Mouse (Mus musculus) MEL (cell line): ENCODE measurements around the gene Tmem234. TPM values are rescaled to one million over a fixed set of nuclear protein-coding genes. Genes with fewer than 3 reads are reported as not detected.

Source experiments
- DNase-seq: peaks from one replicate; pipeline ENCODE4 v3.0.0; 2011; ENCODE audit warnings: low read depth, low spot score
- H3K27ac ChIP-seq: 2 replicates; pipeline ENCODE4 v1.5.1; 2012; ENCODE audit warnings: low read depth, mild to moderate bottlenecking, control low read depth, low read length, moderate library complexity; ENCODE audit not compliant: control insufficient read depth
- H3K27me3 ChIP-seq, 2 experiments: fragments of 150-350 bp in 1 of 2; sonication (generic) in 1 of 2; 2 replicates each; pipeline ENCODE4 v1.6.1; 2012; ENCODE audit warnings: low read length in 2 of 2, mild to moderate bottlenecking in 2 of 2, improper control_type of control experiment in 1 of 2, moderate library complexity in 1 of 2; ENCODE audit not compliant: insufficient read depth in 2 of 2, control insufficient read depth in 1 of 2
- H3K36me3 ChIP-seq, 2 experiments: 2 replicates each; pipeline ENCODE4 v1.6.1; 2012 to 2014; ENCODE audit warnings: low read length in 2 of 2, improper control_type of control experiment in 1 of 2, inconsistent platforms in 1 of 2, mild to moderate bottlenecking in 1 of 2; ENCODE audit not compliant: insufficient read depth in 2 of 2, control insufficient read depth in 1 of 2
- H3K4me1 ChIP-seq, 2 experiments: fragments of 150-350 bp in 1 of 2; sonication (generic) in 1 of 2; 2 replicates each; pipeline ENCODE4 v1.6.1; 2012; ENCODE audit warnings: low read length in 2 of 2, improper control_type of control experiment in 1 of 2, mild to moderate bottlenecking in 1 of 2; ENCODE audit not compliant: insufficient read depth in 2 of 2, control insufficient read depth in 1 of 2
- H3K4me3 ChIP-seq, 2 experiments: fragments of 150-350 bp in 1 of 2; sonication (generic) in 1 of 2; 2 replicates each; pipeline ENCODE4 v1.5.1; 2012; ENCODE audit warnings: low read depth in 2 of 2, low read length in 2 of 2, mild to moderate bottlenecking in 2 of 2, moderate library complexity in 2 of 2, control low read depth in 1 of 2, improper control_type of control experiment in 1 of 2; ENCODE audit not compliant: control insufficient read depth in 1 of 2, insufficient read depth in 1 of 2
- H3K79me2 ChIP-seq: 2 replicates; pipeline ENCODE4 v1.6.1; 2012; ENCODE audit warnings: mild to moderate bottlenecking, low read length, moderate library complexity; ENCODE audit not compliant: control insufficient read depth, poor library complexity, insufficient read depth
- H3K9ac ChIP-seq: 2 replicates; pipeline ENCODE4 v1.6.1; 2012; ENCODE audit warnings: low read depth, mild to moderate bottlenecking, control low read depth, low read length, moderate library complexity; ENCODE audit not compliant: control insufficient read depth, poor library complexity, severe bottlenecking
- H3K9me3 ChIP-seq: fragments of 150-350 bp; sonication (generic); replicated peaks from 2 replicates; pipeline ENCODE4 v1.6.1; 2012; ENCODE audit warnings: mild to moderate bottlenecking, low read length, improper control_type of control experiment, moderate library complexity; ENCODE audit not compliant: insufficient read depth
- CHD1 ChIP-seq: IDR thresholded peaks from 2 replicates; pipeline ENCODE4 v1.6.1; 2012; ENCODE audit warnings: low read depth, mild to moderate bottlenecking, inconsistent platforms, low read length, improper control_type of control experiment
- EP300 ChIP-seq, 2 experiments: IDR thresholded peaks; 2 replicates each; pipeline ENCODE4 v1.6.1; 2011; ENCODE audit warnings: improper control_type of control experiment in 2 of 2, low read length in 2 of 2, low read depth in 1 of 2, mild to moderate bottlenecking in 1 of 2
- ETS1 ChIP-seq: IDR thresholded peaks from 2 replicates; pipeline ENCODE4 v1.6.1; 2012; ENCODE audit warnings: low read depth, mild to moderate bottlenecking, inconsistent platforms, low read length, improper control_type of control experiment, moderate library complexity
- GABPA ChIP-seq: IDR thresholded peaks from 2 replicates; pipeline ENCODE4 v1.6.1; 2012; ENCODE audit warnings: low read depth, mild to moderate bottlenecking, inconsistent platforms, low read length, improper control_type of control experiment, moderate library complexity
- GATA1 ChIP-seq: IDR thresholded peaks from 2 replicates; pipeline ENCODE4 v1.6.1; 2011; ENCODE audit warnings: low read depth, low read length, improper control_type of control experiment
- MAFK ChIP-seq: IDR thresholded peaks from 2 replicates; pipeline ENCODE4 v1.6.1; 2011; ENCODE audit warnings: low read depth, mild to moderate bottlenecking, low read length, improper control_type of control experiment, borderline replicate concordance
- MXI1 ChIP-seq: IDR thresholded peaks from 2 replicates; pipeline ENCODE4 v1.6.1; 2011; ENCODE audit warnings: mild to moderate bottlenecking, low read depth, low read length, improper control_type of control experiment
- NELFE ChIP-seq: IDR thresholded peaks from 2 replicates; pipeline ENCODE4 v1.6.1; 2011; ENCODE audit warnings: low read depth, low read length, improper control_type of control experiment
- RAD21 ChIP-seq: IDR thresholded peaks from 2 replicates; pipeline ENCODE4 v1.6.1; 2011; ENCODE audit warnings: mild to moderate bottlenecking, low read depth, low read length, improper control_type of control experiment
- SMC3 ChIP-seq: IDR thresholded peaks from 2 replicates; pipeline ENCODE4 v1.6.1; 2011; ENCODE audit warnings: low read depth, low read length, improper control_type of control experiment
- TCF12 ChIP-seq: IDR thresholded peaks from 2 replicates; pipeline ENCODE4 v1.6.1; 2014; ENCODE audit warnings: low read depth, mild to moderate bottlenecking, inconsistent platforms, low read length, improper control_type of control experiment, moderate library complexity
- polyA plus RNA-seq, 2 experiments: library from polyadenylated mRNA; stranded (reverse) in 1 of 2; unstranded in 1 of 2; fragments of >175 nt in 1 of 2; fragments of >200 nt in 1 of 2; gene quantifications; 2 replicates each; pipeline versions ENCODE4 v1.2.1 to v1.2.4; 2012; ENCODE audit warnings: low replicate concordance in 2 of 2, low read depth in 1 of 2; ENCODE audit not compliant: insufficient read length in 2 of 2, insufficient read depth in 1 of 2, missing spikeins in 1 of 2
- total RNA-seq: library from RNA; depleted of rRNA; stranded (reverse); fragments of 300-350 nt; gene quantifications from 2 replicates; pipeline ENCODE4 v1.2.3, GENCODE M21; 2012

Tmem234 gene
- total and polyA plus RNA-seq, 3 experiments, result 148 to 220 TPM; not detected in 1

GRCm38 (mm10) chr4:129648656-129649055 lies 48.2 kb downstream of the Tmem234 start:
- H3K27me3 ChIP-seq, result no peaks in the 10 kb centered on the region
- TF ChIP-seq GATA1 (no peak), EP300 (IDR thresholded peaks at IDR 0.05; ENCODE audit: low read depth in 1 of 2, low read length in 2 of 2) (no peak), MAFK (no peak), SMC3 (no peak), ETS1 (no peak)
- H3K9me3 ChIP-seq, result no peaks in the 10 kb centered on the region
- H3K4me3 ChIP-seq, result no peak overlapping the region
- H3K4me1 ChIP-seq, result no peaks in the 10 kb centered on the region
- DNase-seq, result no peak
- no peak overlapping the region for H3K27ac ChIP-seq
- H3K36me3 ChIP-seq, result peaks cover 0 to 14% of the 10 kb centered on the region in 2 experiments; a peak in 2 of 4 replicates
- H3K9ac ChIP-seq, result no peak overlapping the region
- H3K79me2 ChIP-seq, result no peaks in the 10 kb centered on the region

- H3K79me2 ChIP-seq, result no peaks in the 10 kb centered on the region
- H3K9me3 ChIP-seq, result no peaks in the 10 kb centered on the region
- H3K4me3 ChIP-seq, result no peak overlapping the region
- H3K27ac ChIP-seq, result no peak overlapping the region
- TF ChIP-seq NELFE (no peak), MXI1 (no peak), TCF12 (no peak), ETS1 (no peak), CHD1 (no peak), GATA1 (no peak)
- H3K4me1 ChIP-seq, result no peaks in the 10 kb centered on the region
- H3K27me3 ChIP-seq, result no peaks in the 10 kb centered on the region
- no peak overlapping the region for H3K9ac ChIP-seq
- no peak for DNase-seq
- peaks cover 0 to 14% of the 10 kb centered on the region in 2 experiments; a peak in 2 of 4 replicates for H3K36me3 ChIP-seq
These were observed 49.9 kb downstream of the Tmem234 start for GRCm38 (mm10) chr4:129650359-129650758.

- Histone ChIP-seq H3K27ac (no peak overlapping the region), H3K4me3 (no peak overlapping the region), H3K9me3 (no peaks in the 10 kb centered on the region), H3K27me3 (no peaks in the 10 kb centered on the region), H3K9ac (no peak overlapping the region), H3K4me1 (no peaks in the 10 kb centered on the region), H3K79me2 (no peaks in the 10 kb centered on the region), H3K36me3 (peaks cover 0 to 18% of the 10 kb centered on the region in 2 experiments; a peak in 2 of 4 replicates)
- DNase-seq, result no peak
- TF ChIP-seq SMC3 (no peak), GABPA (no peak), RAD21 (no peak), MXI1 (no peak)
These were observed 54.3 kb downstream of the Tmem234 start for GRCm38 (mm10) chr4:129654770-129655169.
